Mouse (Mus musculus) heart, postnatal 25 days (tissue): Measurements from ENCODE around the gene Rftn1. TPM values are rescaled to one million over a fixed set of nuclear protein-coding genes. Genes with fewer than 3 reads are reported as not detected.
"Not testable (repeated sequence)": the region's sequence is repeated elsewhere in the genome, so short reads cannot be mapped to it uniquely, and the experiment has no call there.

ENCODE experiments used
- DNase-seq: peaks from one replicate; pipeline ENCODE4 v3.0.0; 2022; ENCODE audit warnings: low spot score
- intact Hi-C: fragments of 180-260 bp; cut with DNase I; formaldehyde crosslinking; loops from one replicate; pipeline ENCODE4 v1.15.1; 2025
- total RNA-seq, 2 experiments: library from RNA; stranded (reverse); gene quantifications; 2 replicates each; pipeline ENCODE4 v1.2.3; 2021

Gene Rftn1
- total RNA-seq, 2 experiments from 2014 or later = 50.3 to 51.5 TPM

DNA sequence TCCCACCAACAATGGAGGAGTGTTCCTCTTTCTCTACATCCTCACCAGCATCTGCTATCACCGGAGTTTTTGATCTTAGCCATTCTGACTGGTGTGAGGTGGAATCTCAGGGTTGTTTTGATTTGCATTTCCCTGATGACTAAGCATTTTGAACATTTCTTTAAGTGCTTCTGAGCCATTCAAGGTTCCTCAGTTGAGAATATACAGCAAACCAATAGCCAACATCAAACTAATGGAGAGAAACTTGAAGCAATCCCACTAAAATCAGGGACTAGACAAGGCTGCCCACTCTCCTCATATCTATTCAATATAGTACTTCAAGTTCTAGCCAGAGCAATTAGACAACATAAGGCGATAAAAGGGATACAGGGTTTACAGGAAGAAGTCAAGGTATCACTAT is 15.4 kb upstream of the Rftn1 start:
- intact Hi-C loops, DNase-seq: not testable (repeated sequence)

DNA sequence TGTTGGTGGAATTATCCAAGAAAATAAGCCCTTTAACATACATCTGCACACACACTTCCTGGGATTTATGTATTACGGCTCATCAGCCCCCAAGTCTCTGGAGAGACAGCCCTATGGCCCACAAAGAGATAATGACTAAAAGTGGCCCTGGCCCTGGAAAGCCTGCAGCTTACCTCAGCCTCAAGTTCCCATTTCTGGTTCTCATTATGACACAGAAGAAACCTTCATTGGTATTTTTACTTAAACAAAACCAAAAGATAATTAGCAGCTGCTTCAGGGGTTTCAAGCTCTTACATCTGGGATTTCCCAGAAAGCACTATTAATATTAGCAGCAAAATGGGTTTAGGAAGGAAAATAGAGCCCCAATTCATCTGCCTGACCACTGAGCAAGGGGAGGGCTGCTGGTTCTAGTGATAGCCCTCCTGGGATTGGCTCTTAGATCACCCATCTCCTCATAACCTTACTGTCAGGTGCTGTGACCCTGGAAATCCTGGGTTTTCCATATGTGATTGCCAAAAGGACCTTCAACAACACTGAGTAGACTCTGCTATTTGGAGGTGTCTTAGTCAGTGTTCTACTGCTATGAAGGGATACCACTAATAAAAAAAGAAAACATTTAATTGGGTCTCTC is 14.8 kb upstream of the Rftn1 start:
- no peak for DNase-seq
- intact Hi-C loops = no loop called here

DNA sequence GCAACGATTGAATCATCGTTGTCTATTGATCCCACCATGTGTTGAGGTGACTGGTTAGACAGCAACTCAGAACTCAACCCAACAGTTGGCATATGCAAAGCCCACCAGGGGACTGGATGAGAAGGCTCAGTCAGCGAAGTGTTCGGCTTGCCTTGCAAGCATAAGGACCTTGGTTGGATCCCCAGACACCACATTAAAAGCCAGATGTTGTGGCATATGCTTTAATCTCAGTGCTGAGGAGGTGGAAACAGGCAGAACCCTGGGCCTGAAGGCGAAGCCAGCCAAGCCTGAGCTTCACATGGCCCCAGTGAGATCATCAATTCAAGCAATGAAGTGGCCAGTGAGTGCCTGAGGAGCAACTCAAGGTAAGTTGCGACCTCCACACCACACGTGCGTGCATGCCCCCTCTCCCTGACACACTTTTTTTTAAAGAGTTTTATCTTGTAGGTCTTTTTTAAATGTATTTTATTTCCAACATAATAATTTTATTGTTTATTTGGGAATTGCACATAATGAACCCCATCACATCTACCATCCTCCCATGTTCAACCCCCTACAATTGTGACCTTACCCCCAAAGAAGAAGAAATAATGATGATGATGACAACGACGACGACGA is 11.5 kb upstream of the Rftn1 start:
- no peak for DNase-seq
- intact Hi-C loops = loop anchor here (2.0 kb wide), 1 partner anchor 15 kb away; no protein-coding TSS in a partner anchor

DNA sequence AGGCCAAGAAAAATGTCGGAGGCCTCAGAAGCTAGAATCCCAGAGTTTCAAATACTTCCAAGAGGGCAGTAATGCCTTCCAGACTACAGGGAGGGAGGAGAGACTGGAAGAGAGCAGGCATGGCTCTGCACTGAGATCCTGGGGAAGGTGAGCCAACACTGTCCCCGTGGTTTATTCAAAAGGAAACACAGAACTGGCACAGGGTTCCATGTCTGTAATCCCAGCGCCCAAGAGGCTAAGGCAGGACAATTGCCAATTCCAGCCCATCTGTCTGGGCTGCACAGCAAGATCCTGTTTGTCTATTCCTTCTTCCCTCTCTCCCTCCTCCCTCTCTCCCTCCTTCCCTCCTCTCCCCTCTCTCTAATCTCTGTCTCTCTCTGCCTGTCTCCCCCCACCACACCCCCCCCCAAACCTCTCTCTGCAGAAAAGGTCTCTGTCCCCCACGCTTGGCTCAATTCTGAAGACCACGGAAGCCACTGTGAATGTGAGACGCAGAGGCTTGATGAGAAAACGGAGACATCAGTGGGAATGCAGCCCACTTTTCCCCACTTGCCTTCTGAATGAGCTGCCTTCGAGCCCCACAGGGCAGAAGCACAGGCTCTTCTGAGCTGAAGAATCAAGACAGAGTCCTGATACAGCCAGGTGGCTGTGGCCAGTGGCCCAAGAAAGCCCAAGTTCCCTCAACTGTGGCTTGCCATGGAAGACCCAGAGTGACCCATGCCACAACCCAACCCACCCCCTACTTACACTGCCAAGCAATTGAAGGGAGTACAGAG is 8.8 kb upstream of the Rftn1 start:
- intact Hi-C loops = no loop called here
- DNase-seq = no peak

DNA sequence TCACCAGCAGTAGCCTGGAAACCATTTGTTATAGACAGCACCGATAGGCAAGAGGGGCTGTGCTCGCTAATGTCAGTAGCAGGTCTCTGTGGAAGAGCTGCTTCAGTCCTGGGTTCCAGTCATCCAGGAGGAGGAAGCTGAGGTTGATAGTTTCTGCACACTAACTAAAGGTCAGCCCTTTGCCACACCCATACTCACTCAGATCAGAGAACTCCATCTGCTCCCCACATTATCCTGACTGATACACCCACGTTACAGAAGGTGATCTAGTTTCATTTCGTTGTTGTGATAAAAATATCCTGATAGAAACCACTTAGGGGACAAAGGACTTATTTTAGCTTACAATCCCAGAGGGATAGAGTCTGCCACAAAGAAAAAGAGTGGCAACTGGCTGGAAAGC is 7.1 kb upstream of the Rftn1 start:
- intact Hi-C loops = no loop called here
- DNase-seq = no peak

DNA sequence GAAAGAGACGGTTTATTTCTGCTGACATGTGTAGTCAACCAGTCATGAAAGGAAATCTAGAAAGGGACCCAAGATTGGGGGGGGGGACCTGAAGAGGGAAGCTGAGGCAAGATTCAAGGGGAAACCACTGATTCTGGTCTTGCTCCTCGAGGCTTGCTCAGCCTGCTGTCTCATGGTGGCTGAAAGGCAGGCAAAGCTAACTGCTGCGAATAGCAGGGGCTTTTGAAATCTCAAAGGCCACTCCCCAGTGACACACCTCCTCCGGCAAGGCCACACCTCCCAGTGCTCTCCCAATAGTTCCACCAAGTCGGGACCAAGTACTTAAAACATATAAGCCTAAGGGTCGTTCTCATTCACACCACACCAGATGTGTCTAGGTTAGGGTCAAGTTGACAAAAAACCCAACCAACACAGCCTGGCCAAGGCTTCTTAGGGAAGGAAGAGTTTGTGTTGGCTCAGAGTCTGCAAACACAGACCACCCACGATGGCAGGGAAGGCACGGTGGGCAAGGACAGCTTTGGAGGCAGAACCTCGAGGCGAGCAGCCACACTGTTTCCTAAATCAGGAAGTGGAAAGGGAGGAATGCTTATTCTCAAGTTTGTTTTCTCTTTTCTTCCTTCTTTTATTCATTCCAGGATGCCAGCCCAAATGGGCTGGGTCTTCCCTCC is 5.7 kb upstream of the Rftn1 start:
- DNase-seq = no peak
- intact Hi-C loops = no loop called here

DNA sequence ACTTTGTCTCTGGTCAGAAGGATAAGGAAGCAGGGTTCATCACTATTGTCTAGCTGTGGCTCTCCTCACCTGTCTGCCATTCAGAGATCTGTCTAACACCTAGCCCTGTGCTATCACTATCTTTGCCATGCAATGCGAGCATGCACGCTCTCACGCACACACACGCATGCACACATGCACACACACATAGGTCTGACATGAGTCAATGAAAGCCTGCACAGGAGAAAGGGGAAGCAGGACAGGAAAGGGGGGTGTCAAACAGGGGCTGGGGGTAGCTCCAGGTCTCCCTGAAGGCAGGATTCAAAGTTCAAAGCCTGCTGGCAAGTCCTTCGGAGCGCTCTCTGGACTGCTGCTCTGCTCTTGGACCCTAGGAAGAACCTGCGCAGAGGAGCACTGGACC is 4.9 kb upstream of the Rftn1 start:
- intact Hi-C loops = no loop called here

DNA sequence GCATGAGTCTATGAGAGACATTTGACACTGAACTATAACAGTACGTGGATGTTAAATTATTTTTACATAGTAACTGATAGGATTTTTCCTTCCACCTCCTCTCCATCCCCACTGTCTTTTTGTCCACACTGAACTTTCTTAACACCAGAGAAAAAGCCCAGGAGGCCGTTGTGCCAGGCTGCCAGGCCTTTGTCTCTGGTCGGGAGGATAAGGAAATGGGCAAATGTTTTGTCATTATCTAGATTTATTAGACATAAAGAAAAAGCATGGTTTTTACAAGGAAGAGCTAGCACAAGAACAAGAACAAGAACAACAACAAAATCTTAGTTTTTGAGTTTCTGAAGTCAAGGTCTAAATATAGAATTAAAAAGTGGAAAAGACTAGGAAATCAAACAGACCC is 4.1 kb upstream of the Rftn1 start:
- DNase-seq = no peak
- intact Hi-C loops = loop anchor here (5.0 kb wide), 3 partner anchors 72 to 242 kb away; no protein-coding TSS in a partner anchor

More for the DNA sequence above, 4.9 kb upstream of the Rftn1 start:
- DNase-seq = no peak

DNA sequence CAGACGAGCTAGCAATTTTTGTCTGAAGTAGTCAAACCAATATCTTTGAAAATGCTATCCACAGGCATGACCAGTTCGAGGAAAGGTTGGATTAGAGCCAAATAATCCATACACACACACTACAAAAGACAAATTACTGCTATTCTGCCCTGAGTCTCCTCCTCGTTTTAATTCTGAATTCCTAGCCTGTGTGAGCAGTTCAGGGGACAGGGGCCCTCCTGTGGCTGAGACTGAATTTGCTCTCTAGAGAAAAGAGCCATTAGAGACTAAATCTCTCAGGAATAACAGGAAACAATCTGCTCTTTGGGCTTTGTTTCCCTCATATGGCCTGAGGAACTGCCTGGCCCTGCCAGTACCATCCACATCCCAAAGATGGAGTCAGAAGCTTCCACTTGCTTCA is 3.2 kb upstream of the Rftn1 start:
- no peak for DNase-seq
- intact Hi-C loops = loop anchor here (5.0 kb wide), 3 partner anchors 71 to 241 kb away; no protein-coding TSS in a partner anchor

DNA sequence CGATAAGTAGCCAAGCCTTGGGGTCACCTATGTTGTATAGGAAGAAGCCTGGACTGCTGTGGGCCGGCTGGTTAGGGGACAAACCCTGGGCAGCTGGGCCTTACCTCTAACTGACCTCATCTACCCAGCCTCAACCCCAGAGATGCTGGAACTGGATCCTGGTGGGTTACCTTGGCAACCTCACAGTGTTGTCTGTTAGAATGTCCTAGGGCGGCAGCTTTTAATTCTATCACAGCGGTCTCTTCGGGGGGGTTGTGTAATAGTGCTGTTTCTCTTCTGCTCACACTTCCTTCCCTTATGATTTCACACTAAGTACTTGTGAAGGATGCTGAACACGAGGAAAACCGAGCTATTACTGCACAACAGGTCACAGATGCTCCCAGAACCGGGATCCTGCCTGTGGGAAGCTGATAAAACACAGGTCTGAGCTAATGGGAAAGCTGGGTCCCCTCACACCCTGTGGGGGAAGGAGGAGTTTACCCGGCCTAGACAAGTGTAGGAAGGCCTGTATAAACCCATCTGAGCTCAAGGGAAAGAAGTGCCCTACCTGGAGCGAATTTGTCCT is 2.0 kb upstream of the Rftn1 start:
- no peak for DNase-seq
- intact Hi-C loops = loop anchor here (5.0 kb wide), 3 partner anchors 70 to 240 kb away; no protein-coding TSS in a partner anchor

DNA sequence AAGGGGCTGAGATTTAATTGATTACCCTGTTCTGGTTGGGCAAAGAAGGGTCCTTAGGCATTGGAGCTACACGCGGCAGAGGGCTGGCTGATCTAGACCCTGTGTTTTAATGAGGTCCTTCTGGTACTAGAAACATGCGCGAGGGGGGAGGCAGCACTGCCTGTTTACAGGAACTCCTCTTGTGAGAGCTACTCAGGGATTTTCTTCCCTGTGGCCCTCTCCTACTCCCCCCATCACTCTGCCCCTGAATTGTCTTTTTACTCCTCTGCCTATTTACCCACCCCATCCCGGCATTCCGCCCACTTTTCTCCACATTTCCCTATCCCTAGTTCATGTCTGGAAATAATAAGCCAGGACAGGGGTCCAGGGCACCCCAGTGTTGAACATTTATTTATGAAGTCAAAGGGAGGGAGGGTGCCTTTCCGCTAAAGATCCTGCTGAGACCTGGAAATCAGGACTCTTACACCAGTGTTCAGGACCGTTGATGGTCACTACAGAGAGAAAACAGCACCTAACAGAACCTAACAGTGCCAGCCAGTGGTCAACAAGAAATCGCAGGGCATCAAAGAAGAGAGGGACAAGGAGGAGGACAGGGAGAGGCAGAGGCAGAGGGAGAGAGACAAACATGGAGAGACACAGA is 964 bp upstream of the Rftn1 start:
- DNase-seq = no peak
- intact Hi-C loops = loop anchor here (2.0 to 5.0 kb wide), 5 partner anchors 45 to 239 kb away; no protein-coding TSS in a partner anchor

DNA sequence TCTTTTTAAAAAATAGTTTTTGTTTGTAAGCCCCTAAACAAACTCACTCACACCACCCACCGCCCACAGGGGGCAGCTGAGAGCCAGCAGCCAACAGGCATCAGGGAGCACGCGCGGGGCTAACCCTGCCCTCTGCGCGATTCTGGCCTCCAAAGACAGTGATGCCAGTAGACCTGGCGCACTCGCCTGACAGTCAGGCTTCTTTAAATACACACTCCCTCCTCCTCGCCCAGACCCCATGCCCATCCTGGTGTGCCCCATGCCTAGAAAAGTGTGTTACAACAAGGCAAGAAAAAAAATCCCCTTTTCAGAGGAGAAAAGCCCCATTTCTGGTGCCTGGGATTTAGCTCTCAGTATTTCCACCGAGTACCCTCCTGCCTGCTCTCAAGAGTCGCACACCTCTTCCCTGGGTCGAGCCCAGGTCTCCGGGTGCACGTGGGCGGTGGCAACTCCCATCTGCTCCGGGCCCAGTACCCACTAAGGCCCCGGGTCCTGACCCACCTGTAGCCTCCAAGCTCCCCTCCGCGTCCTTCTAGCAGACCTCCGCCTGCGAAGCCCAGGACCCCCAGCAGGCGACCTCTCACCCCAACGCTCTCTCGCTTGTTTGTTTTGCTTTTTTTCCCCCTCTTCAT is 977 bp downstream of the Rftn1 start:
- peak; percentile 65 for DNase-seq
- intact Hi-C loops = loop anchor here (1.0 to 5.0 kb wide), 7 partner anchors 41 to 237 kb away; no protein-coding TSS in a partner anchor

DNA sequence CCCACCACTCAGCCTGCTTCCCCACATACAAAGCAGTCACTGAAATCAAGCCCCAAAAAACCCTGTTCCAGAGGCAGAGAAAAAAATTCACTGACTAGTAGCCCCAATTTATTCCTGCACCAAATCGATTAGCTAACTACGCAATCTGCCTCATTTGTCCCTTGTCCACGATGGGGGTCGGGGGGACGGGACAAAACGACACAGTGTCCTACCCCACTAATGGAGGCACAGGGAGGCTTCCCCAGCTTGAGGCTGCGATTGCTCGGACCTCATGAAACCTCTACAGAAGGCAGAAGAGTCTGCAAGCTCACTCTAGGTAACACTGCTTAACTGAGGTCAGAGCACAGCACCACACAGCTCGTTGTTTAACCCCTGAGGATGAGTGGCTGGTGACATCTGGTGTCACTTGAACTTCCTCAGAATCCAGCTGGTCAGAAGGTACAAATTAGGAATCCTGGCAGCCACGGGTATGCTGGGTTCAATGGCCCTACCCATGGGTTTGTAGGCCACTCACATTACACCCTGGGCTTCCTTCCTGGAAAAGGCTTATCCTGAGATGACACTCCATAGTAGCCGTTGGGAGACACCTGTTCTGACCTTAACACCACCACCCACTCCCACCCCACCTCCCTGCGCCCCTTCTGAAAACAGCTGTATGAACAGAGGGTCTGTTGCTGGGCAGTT is 1.7 kb downstream of the Rftn1 start:
- intact Hi-C loops = loop anchor here (2.0 kb wide), 1 partner anchor 40 kb away; no protein-coding TSS in a partner anchor
- DNase-seq = no peak

DNA sequence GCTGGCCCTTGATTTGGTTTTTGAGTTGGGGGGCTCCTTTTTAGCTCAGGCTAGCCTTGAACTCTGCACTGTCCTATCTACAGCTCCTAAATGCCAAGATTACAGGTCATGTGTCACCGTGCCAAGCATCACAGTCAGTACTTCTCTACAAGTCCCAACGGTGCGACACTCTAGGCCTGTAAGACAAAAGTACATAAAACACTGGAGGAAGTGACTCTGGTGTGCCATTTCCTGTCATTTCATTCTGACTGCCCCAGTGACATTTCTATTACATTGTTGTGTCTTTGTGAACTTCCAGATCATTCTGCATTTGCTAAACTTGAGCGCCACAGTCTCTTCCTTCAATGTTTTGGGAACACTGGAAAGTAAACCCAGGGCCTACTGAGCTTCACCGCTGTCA is 4.9 kb downstream of the Rftn1 start:
- intact Hi-C loops = no loop called here
- DNase-seq = no peak

DNA sequence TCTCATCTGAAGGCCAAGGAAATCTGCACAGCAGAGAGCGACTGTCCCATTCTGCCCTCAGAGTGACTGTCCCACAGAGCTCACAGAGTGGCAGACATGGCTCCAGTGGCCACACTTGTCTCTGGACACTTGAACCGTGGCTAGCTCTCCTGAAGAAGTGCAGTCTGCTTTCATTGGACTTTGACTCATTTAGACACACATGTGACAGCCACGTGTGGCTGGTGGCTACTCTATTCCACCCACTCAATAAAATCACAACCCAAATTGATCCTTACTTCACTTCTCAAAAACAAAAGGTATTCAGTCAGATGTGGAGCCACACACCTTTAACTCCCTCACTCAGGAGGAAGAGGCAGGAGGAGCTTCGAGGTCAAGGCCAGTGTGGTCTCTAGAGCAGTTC is 5.4 kb downstream of the Rftn1 start:
- intact Hi-C loops = no loop called here
- DNase-seq = no peak

DNA sequence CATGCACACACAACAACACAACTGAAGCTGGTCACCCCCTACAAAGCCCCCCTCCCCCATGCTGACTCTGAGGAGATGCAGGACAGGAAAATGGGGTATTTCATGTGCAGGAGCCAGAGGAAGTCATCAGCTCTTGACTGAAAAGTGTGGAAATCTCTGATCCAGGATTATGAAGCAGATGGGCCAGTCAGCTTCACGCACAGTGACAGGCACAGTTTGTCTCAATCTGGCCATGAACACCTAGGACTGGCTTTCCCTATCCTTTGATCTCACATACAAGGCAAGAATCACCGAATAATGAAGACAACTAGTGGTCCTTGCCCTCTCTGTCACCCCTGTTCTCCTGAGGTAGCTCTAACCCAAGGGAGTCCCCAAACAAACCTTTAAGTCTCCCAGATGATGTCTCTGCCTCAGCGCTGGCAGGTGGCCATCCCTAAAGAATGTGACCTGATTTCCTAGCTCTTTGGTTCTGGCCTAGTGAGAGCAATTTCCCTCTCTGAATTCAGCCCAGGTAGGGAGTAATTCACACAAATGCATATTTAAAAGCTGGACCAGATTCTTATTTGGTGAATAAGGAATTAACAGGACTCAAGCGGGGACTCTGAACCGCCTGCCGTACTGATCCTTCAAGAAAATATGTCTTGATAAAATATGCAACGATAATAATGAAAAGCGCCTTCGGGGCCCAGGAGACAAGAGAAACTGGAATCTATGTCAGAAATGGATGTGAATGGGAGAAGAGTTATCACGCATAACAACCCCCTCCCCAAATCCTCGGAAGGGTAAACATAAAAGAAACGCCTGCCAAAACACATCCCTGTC is 6.0 kb downstream of the Rftn1 start:
- intact Hi-C loops = no loop called here
- DNase-seq = no peak

DNA sequence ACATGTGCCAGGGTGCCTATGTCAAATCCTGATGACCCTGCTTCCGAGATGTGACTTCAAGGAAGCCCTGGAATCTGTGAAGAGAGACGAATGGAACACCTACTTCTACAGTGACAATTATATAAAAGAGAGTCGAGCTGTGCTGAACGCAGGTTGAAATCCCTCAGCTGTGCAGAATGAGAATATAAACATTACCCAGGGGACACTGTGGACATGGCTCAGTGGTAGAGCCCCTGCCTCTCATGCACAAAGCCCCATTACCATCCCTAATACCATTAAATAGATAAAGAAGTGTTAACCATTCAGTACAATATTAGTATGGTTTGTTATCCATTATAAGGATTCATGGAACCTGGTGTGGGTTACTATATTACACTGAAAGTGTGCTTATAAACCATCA is 7.2 kb downstream of the Rftn1 start:
- intact Hi-C loops = no loop called here
- no peak for DNase-seq

DNA sequence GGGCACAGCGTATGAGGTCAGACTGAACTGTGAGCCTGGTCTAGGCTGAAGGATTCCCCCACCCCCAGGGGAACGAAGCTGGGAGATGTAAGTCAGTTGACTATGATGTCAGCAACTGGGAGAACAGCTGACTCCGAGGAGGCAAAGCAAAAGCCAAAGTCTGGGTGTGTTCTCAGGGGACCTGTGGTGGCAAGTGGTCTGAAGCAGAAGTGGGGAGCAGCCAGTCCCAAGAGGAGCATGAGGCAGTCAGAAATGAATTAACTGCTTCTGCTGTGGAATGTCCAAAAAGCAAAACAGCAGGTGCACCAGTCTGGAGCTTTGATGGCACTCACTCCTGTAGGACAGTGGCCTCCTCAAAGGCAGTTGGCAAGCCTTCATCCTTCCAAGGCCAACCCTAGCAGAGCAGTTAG is 7.9 kb downstream of the Rftn1 start:
- DNase-seq = no peak
- intact Hi-C loops = no loop called here
